Mouse (Mus musculus) heart, postnatal 25 days (tissue): ENCODE data around the gene Cox5b. TPM values are rescaled to one million over a fixed set of nuclear protein-coding genes. Genes with fewer than 3 reads are reported as not detected.
"Not testable (repeated sequence)": the region's sequence is repeated elsewhere in the genome, so short reads cannot be mapped to it uniquely, and the experiment has no call there.

ENCODE experiments used
- DNase-seq: peaks from one replicate; pipeline ENCODE4 v3.0.0; 2022; ENCODE audit warnings: low spot score
- intact Hi-C: fragments of 180-260 bp; cut with DNase I; formaldehyde crosslinking; loops from one replicate; pipeline ENCODE4 v1.15.1; 2025
- total RNA-seq, 2 experiments: library from RNA; stranded (reverse); gene quantifications; 2 replicates each; pipeline ENCODE4 v1.2.3; 2021

Gene Cox5b
- total RNA-seq = 1,000 to 10,000 TPM; 2,198 to 2,230 TPM

DNA sequence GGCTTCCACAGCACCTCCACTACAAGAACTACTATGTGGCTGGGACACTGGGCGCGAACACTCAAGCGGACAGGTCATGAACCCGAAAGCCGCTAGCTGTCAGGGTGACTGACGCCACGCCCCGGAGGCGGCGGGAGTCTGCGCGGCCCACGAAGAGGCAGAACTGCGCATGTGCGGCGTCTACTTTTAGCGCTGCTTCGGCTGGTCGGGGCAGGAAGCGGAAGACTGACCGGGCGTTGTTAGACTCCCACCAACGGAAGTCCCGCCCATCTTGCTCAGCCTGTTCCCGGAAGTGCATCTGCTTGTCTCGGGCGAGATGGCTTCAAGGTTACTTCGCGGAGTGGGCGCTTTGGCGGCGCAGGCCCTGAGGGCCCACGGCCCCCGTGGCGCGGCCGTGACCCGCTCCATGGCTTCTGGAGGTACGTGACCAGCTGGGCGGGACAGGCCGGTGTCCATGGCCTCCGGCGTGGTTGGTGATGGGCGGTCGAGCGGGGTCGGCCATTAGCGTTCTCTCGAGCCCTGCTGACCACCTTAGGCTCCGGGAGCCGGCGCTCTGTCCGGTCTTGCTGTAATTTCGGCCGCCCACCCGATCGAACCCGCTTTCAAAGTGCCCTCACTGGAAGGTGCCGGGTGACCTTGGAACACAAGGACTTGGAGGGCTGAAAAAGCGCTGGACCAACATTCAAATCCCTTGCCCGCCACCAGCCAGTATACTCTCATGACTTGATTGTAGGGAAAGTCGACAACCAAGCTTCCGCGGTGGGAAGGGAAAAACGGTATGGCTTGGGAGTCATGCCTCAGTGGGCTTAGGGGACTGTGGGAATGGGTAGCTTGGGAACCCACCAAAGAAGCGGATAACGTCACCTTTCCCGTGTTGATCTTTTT is at the start of gene Cox5b:
Gene Cox5b, plus strand, starts transcription at position 179 of the 885 bp plus-strand sequence.
- peak; percentile 94 for DNase-seq
- intact Hi-C loops = loop anchor here (1.0 kb wide), 1 partner anchor 18 kb away; no protein-coding TSS in a partner anchor

DNA sequence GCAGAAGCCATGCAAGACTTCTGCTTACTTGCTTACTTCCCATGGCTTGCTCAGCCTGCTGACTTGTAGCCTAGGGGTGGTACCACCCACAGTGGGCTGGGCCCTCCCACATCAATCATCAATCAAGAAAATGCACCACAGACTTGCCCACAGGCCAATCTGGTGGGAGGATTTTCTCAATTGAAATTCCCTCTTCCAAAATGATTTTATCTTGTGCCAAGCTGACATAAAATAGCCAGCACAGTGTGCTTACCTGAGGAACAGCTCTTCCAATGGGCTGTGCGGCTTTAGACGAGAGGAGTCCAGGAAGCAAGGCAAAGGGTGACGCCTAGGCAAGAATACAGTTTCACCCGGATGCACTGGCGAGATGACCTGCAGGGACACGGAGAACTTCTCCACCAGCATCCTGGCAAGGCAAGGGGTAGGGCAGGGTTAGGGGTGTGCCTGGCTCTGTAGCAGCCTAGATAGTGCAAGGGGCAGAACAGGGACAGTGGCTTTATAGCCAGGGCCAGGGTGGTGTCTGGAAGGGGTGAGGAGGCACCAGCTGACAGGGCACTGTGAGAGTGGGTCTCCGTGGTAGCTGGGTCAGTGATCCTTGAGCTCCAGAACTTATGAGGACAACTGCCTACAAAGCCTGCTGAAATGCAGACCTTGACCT is 47.2 kb upstream of the Cox5b start:
- intact Hi-C loops = no loop called here
- DNase-seq = no peak

- DNase-seq = no peak
- intact Hi-C loops = no loop called here
These were observed 46.6 kb upstream of the Cox5b start for GRCm38 (mm10) chr1:36644615-36645007.

DNA sequence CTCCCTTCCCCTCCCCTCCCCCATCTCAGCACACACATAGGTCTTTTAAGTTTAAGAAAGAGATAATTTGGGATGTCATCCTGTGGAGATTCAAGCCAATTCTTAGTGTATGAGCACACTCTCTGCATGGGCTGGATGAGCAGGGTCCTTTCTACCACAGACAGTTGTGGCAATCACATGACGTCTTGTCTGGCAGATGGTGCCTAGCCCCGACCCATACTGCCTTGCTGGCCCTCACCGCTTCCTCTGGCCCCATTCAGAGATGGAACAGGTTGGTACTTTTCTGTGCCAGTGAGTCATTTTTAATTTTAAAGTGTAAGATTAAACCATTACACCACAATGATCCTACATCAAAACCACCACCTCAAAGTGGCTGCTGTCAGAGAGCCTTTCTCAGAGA is 45.0 kb upstream of the Cox5b start:
- DNase-seq = no peak
- intact Hi-C loops = no loop called here

DNA sequence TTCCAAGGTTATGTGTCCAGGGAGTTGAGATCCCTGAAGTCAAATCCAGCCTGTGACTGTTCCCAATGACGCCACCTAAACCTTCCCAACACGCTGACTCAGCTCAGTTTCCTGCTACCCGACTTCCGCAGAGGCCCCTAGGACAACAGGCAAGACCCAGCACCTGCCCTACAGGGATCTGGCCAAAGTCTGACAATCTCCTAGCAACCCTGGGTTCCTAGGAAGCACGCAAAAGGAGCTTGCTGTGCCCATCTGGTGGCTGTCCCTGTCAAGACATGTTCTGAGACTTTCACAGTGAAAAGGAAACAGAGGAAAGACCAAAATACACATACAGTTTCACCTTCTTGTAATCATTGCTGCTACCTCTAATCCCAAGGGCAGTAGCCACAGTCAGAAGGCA is 43.6 kb upstream of the Cox5b start:
- DNase-seq = no peak
- intact Hi-C loops = no loop called here

GRCm38 (mm10) chr1:36655039-36655438 is 36.2 kb upstream of the Cox5b start:
- intact Hi-C loops = no loop called here

DNA sequence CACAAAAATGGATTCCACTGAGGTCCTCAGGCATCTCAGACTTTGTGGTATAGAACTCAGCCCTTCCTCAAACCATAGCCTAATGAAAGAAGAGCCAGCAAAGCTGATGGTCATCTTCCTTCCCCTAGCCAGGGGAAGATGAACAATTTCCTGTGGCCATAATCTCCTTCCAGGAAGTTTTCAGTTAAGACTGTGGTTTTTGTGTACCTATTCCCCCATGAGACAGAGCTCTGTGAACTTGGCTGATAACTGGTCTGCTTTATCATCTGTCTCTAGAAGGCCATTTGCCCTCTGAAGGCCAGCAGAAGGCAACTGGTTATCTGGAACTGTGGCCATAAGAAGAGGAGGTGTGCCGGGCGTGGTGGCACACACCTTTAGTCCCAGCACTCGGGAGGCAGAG is 35.0 kb upstream of the Cox5b start:
- intact Hi-C loops = no loop called here
- DNase-seq = no peak

More at GRCm38 (mm10) chr1:36655039-36655438, 36.2 kb upstream of the Cox5b start:
- DNase-seq = no peak

GRCm38 (mm10) chr1:36657658-36658415 is 33.4 kb upstream of the Cox5b start:
- no peak for DNase-seq
- intact Hi-C loops = no loop called here

DNA sequence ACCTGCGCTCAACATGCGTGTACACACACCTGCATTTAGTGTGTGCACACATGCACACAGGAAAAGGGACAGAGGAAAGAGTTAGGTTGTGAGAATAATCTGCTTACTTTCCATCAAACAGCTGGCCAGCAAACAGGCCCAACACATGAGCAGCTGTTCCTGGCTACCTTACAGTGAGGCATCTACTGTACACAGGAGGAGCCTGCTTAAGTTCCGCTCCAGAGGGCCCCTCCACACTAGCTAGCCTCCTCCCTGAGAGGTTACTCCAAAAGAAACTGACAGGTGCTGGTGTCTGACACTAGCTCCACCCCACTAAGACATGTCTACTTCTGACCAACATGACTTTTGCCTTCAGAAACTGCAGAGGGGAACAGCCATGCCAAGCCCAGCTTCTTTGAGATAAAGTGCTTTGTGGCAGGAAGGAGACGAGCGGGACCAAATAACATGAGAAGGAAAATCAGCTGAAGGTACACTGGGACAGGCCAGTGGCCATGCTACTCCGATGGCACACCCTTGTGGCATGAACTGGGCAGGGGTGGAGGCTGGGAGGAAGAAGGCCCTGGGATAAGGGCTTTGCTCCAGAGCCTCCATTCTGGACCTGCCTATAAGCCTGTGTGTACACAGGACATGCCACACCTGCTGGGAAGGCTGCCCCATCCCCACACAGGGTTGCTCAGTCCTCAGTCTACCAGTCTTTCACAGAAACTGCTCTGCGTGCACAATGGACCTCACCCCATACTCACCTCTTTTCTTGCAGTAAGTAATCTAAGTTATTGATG is 32.4 kb upstream of the Cox5b start:
- DNase-seq = no peak
- intact Hi-C loops = no loop called here

GRCm38 (mm10) chr1:36664457-36664856 is 26.8 kb upstream of the Cox5b start:
- no peak for DNase-seq
- intact Hi-C loops = loop anchor here (2.0 kb wide), 1 partner anchor 118 kb away; the partner anchor contains the start of gene Ankrd39

DNA sequence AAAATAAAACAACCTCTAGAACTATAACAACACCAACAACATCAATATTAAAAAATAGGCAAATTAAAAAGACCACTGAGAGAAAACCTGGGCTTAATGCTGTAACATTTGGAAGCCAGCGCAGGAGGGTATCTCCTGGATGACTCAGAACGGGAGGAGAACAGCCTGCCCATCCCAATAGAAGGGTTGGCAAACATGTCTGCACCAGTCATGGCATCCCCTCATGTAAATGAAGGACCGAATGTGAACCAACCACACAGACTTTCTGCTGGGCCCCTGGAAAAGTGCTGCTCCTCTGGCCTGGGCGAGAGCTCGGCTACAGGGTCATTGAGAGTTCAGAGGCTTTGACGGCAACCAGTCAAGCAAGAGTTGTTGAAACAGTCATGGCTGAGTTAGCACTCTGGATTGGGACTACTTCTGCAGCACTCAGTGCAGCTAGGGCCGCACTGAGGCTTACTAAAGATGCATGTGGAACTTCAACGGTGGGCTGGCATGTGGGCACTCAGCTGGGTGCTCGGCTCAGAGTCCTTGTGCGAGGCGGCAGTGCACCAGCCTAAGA is 26.0 kb upstream of the Cox5b start:
- DNase-seq = no peak
- intact Hi-C loops = loop anchor here (2.0 kb wide), 1 partner anchor 118 kb away; the partner anchor contains the start of gene Ankrd39

DNA sequence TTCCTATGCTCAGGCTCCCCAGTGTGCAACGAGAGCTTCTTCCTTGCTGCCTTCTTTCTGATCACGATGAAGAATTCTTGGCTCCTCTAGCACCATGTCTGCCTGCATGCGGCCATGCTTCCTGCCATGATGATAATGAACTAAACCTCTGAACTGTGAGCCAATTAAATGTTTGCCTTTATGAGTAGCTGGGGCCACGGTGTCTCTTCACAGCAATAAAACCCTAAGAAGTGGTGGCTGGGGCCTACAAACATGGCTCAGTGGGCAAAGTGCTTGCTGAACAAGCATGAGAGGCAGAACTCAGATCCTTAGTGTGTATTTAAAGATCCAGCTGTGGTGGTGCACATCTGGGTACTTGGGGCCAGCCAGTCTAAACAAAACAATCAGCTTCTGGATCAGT is 25.3 kb upstream of the Cox5b start:
- DNase-seq = no peak
- intact Hi-C loops = loop anchor here (2.0 kb wide), 1 partner anchor 119 kb away; the partner anchor contains the start of gene Ankrd39

GRCm38 (mm10) chr1:36668007-36668406 is 23.2 kb upstream of the Cox5b start:
- DNase-seq, intact Hi-C loops: not testable (repeated sequence)

GRCm38 (mm10) chr1:36670256-36670655 is 21.0 kb upstream of the Cox5b start:
- intact Hi-C loops = no loop called here

GRCm38 (mm10) chr1:36671260-36671659 is 20.0 kb upstream of the Cox5b start:
- no peak for DNase-seq
- intact Hi-C loops = no loop called here

More at GRCm38 (mm10) chr1:36670256-36670655, 21.0 kb upstream of the Cox5b start:
- DNase-seq = no peak

GRCm38 (mm10) chr1:36672648-36673350 is 18.4 kb upstream of the Cox5b start:
- DNase-seq = no peak
- intact Hi-C loops = no loop called here

- intact Hi-C loops = no loop called here
- no peak for DNase-seq
These were observed 16.3 kb upstream of the Cox5b start for GRCm38 (mm10) chr1:36674936-36675335.

DNA sequence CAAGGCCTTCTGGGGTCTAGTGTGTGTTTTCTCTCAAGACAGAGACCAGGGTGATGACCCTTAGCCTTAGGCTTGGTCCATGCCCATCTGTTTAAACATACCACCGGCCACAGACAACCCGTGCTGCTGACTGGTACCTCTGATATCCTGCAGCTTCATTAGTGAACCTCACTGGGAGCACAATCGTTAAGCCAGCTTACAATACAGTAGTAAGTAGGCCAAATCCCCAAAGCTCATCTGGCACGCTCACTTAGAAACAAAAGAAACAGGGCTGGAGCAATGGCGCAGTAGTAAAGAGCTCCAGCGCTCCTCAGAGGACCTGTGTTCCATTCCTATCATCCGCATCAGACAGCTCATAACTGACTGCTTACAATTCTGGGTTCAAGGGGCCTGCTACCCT is 10.4 kb upstream of the Cox5b start:
- no peak for DNase-seq
- intact Hi-C loops = loop anchor here (5.0 kb wide), 1 partner anchor 44 kb away; no protein-coding TSS in a partner anchor
